Mouse (Mus musculus) E14TG2a.4 (cell line): Measurements from ENCODE around the gene Gm17654.
"Not testable (repeated sequence)": the region's sequence is repeated elsewhere in the genome, so short reads cannot be mapped to it uniquely, and the experiment has no call there.

Source experiments
- CTCF ChIP-seq: conservative IDR thresholded peaks from 2 replicates; pipeline ENCODE4 v1.5.1; 2014; ENCODE audit warnings: low read length
- NANOG ChIP-seq: IDR thresholded peaks from 2 replicates; pipeline ENCODE4 v1.6.1; 2014; ENCODE audit warnings: borderline replicate concordance, low read length, mixed read lengths
- POU5F1 ChIP-seq: IDR thresholded peaks from 2 replicates; pipeline ENCODE4 v1.6.1; 2014; ENCODE audit warnings: low read length, borderline replicate concordance

DNA sequence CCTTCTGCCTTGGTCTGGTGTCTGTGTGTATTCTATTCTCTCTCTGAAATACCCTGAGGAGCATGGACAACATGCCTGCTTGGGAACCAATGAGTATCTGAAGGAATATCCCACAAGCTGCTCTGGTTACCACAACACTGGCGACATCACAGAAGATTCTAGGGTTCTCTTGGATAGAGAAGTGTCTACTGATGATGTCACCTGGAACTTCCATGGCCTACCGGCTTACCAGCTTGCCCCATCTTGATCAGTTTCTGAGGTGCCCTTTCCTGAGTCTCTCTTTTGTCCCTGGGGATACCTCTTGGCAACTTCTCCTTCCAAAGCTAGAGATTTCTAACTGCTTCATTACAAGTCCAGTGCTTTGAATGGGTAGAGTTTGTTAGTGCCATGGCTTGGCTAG is at the start of gene Gm17654:
- TF ChIP-seq CTCF, NANOG, POU5F1: not testable (repeated sequence)
